Mouse (Mus musculus) cerebellum, postnatal 25 days (tissue): ENCODE measurements around the gene Ppp1r2.

Experiments
- DNase-seq, 2 experiments: peaks; one replicate each; pipeline ENCODE4 v3.0.0; 2021; ENCODE audit warnings: mixed read lengths in 2 of 2

Gene Ppp1r2

DNA sequence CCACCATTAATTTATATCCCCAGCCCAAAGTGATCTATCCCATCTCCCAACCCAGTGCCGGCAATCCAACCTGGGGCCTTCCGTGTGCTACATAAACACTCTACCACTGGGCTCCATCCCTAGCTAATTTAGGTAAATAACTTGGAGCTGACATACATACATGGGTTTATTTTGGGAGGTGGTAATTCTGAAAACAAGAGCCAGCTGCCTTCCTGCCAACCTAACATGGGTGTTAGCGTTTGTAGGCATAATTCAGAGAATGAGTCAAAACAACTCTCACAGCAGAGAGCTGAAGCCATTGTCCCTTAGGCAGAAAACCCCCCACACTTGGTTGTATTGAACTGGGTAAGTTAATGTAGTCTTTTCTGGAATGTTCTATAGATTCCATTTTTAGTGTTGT lies 12.6 kb upstream of the Ppp1r2 start:
- DNase-seq = no peak

DNA sequence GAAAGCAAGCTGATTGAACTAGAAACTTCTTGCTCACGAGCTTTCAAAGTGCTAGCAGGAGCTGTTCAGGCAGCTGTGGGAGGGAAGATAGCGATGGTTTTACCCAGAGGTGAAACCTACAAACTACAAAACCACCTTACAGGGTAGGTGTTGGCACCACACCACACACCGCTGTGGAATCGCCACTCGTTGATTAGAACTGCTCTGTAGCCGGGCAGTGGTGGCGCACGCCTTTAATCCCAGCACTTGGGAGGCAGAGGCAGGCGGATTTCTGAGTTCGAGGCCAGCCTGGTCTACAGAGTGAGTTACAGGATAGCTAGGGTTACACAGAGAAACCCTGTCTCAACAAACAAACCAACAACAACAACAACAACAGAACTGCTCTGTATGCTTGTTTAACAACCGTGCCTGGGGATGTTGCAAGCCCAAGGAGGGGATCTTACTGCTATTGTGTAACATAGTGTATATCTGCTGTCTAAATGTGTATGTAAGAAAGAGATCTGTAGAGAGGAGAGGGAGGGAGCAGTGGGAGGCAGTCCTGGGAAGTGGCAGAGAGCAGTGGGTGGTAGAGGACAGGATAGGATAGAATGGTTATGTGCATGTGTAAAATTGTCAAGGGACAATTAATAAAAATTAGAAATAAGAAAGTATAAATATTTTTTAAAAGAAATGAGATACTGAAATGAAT lies 11.9 kb upstream of the Ppp1r2 start:
- no peak for DNase-seq

DNA sequence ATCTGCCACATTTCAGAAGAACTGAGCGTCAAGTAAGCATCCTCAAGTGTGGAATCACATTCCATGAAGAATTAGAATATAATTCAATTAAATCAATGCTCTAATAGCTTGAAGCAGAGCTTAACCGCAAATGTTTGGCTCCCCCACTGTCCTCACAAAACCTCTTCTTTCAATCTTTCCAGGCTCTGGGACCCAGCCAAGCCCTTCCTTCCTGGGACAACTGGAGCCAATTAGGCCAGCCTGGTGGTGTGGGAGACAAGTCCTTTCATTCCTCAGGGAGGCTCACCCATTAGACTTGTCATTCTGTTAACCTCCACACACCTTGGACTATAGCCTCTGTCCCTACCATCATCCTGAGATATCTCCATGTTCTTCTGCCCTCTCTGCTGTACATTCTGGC lies 6.9 kb upstream of the Ppp1r2 start:
- peak in 1 of 2 experiments; percentile 49 for DNase-seq

DNA sequence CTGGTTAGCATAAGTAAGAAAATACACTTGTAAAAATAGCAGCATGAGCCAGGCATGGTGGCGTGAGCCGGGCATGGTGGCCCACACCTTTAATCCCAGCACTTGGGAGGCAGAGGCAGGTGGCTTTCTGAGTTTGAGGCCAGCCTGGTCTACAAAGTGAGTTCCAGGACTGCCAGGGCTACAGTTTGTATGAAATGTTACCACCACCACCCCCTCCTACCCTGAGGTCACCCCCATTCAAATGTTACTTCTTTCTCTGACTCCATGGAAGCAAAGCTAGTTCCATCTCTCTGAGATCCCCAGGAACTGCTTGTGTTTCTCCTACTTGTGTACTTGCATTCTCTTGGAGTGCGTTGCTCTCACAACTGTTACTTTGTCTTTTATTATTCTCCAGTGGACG lies 5.1 kb upstream of the Ppp1r2 start:
- no peak for DNase-seq

DNA sequence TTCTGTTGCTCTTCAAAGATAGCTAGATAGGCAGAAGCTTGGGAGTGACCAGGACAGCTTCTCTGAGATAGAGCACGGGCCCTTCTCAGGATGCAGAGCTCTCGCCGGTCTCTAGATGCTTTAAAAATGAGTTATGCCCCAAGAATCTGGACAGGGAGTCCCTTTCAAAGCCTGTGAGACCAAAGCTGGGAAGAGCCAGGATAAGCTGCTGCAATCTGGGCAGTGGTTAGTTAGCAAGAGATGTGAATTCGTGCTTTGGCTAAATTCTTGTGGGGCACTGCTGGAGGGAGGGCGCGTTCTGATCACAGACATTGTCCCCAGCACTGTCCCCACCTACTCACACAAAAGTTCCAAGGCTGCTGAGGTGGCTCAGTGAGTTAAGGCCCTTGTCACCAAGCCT lies 3.5 kb upstream of the Ppp1r2 start:
- DNase-seq = no peak

DNA sequence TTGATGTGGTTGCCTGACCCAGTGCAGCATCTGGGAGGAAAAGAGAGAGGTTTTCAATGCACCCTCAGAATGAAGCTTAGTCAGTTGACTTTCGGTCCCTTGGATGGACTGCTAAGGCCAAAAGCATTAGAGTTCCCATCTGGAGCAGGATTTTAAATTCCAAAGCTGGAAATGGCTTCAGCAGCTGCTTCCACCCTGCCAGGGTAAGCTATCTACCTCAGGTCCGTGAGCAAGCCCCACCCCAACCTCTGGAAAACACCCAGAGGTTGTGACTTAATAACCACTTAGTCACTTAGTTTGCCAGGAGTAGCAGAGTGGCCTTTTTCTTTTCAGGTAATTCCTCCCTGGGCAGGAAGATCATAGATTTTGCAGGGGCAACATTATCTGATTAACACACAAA lies 3.0 kb upstream of the Ppp1r2 start:
- DNase-seq = no peak

DNA sequence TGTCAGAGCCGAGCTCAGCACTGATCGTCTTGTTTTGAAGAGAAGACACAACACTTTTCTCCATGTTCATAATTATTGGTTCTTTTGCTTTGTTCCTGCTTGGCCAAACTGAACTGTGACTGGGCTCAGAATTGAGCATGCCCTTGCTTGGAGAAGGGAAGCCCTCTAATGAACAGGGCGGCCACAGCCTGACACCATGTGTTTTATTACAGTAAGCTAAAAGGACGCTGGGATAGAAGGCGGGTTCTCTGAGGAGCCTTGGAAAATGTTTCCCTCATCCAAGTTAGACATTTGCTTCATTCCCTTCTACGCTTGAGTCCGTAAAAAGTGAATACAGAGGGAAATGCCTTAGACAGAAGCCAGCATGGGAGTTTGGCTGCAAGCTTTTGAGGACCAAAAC lies 1.9 kb upstream of the Ppp1r2 start:
- no peak for DNase-seq

DNA sequence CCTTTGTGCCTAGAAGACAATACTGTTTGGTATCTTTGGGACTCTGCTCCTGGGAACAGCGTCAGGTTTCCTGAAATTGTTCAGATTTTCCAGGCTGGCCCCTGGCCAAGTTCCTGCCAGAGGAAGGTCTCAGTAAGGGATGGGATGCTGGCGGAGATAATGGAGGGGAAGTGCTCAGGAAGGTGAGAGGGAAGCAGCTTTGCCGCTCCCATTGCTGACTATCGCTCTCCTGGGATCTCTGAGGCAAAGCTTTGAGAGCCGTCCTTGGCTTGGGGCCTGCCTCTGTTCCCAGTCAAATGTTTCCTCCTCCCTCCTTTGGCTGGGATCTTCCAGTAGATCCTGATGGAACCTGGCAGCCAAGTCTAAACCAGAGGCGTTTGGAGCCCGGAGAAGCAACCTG lies 1.5 kb upstream of the Ppp1r2 start:
- DNase-seq = peak; percentile 66 to 67

DNA sequence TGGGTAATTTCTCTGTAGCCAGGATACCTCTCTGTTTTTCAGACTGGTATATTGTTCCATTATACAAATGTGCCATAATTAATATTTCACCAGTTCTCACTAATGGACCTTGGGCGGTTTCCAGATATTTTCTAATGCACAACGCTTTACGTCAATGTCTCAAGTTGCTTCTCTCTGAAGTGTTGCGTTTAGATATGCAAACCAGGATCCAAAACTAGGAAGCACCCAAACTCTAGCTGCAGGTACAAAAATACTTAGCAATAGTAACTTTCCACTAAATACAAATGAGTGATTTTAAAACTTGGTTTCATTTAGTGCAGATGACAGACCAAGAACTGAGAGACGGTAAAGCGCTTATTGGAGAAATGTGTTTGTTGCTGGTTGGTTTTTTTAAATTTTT lies 993 bp downstream of the Ppp1r2 start:
- no peak for DNase-seq

DNA sequence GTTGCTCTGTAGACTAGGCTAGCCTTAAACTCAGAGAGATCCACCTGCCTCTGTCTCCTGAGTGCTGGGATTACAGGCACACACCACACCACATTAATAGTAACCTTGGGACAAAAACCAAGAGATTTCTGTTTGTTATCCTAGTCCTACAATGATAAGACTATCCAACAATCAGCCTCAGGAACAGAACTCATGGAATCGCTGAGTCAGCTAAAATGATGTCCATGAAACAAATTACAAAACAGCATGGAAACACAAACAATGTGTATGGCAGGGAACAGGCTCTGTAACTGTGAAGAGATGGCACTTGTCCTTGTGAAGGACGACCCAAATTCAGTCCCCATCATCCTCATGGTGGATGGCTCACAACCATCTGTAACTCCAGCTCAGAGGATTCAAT lies 8.4 kb downstream of the Ppp1r2 start:
- no peak for DNase-seq

DNA sequence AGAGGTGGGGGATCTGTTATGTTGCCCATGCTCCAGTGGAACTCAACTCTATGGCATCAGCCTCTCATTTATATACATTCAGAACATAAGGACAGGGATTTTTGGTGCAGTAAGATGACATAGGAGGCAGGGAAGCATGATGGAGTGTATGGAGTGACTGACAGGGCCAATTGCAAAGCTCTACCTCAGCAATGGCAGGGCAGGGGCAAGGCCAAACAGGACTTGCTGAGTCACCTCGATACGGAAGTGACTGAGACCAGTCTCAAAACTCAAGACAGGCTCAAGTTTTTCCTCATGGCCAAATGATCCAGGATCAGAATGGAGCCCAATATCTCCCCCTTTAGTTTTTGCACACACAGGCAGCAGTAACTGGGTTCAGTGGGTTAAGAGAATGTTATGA lies 18.9 kb downstream of the Ppp1r2 start:
- no peak for DNase-seq

DNA sequence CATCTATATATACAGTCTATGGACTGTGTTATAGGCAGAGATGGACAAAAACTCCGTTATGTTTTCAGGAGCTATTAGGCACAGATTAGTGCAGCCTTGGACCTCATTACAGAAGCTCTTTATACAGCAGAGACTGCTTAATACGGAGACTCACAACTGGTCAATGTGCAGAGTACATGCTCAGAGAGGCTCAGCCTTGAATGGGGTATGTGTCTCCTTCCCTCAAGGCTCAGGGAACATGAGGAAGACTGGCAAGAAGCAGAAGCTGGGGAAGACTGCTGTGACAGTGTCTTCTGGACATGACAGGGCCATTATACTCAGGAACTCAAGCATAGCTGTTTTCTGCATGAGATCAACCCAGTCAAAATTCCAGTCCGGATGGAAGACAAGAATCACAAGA lies 19.4 kb downstream of the Ppp1r2 start:
- no peak for DNase-seq

DNA sequence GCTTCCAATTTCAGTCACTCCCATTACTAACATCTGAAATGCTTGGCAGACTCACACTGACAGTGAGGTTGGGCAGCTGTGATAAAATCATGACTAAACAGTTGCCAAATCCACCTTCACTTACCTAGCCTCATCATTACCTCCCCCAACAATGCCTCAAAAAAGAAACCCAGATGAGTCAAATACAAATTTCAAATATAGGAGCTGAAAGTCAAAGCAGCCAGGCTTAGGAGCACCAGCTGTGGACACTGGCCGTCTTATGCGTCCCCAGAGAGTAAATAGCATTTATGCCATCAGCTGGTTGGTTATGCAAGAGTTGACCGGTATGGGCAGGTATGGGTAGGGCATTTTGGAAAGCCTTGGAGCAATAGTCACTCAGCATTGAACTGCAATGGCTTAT lies 25.7 kb downstream of the Ppp1r2 start:
- no peak for DNase-seq

DNA sequence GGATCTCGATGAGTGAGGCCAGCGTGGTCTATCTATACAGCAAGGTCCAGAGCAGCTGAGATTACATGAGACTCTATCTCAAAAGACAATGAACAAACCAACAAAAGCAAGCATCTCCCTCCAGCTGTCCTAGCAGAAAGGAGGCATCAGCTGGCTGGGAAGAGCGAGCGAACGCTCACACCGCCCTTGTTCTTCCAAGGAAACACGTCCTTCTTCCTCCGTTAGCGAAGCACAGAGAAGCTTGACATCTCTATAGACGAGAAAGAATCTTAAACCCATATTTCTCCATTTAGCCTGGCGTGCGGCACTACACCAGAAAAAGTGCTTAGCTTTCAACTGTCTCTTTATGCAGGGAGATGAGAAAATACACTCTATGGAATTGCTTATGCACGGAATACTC lies 26.4 kb downstream of the Ppp1r2 start:
- DNase-seq = no peak

DNA sequence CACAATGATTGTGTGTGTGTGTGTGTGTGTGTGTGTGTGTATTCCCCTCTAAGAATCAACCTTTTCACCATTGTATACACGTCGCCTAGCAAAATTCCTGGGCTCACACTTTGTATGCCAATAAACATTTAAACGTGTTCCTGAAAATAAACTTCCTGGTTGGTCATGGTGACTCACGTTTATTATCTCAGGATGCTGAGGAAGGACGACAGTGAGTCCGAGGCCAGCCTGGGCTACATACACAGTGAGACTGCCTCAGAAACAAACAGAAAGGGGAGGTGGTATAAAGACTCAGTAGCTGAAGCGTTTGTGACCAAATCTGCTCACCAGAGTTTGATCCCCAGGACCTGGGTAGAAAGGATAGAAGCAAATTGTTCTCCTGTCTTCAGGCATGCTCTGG lies 27.6 kb downstream of the Ppp1r2 start:
- DNase-seq = no peak

DNA sequence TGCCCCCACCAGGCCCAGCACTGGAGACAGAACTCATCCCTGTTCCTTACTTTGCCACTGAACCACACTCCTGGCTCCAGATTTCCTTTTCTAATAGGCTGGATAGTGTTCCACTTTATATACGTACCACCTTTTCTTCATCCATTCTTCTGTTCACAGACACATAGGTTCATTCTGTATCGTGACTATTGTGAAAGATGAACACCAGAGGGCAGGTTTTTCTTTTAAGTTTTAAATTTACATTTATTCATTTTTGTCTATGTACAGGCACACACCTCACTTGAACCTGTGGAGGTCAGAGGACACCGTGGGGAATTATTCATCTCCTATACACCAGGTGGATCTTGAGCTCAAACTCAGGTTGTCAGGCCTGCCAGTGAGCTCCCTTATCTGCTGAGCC lies 31.0 kb downstream of the Ppp1r2 start:
- DNase-seq = no peak

DNA sequence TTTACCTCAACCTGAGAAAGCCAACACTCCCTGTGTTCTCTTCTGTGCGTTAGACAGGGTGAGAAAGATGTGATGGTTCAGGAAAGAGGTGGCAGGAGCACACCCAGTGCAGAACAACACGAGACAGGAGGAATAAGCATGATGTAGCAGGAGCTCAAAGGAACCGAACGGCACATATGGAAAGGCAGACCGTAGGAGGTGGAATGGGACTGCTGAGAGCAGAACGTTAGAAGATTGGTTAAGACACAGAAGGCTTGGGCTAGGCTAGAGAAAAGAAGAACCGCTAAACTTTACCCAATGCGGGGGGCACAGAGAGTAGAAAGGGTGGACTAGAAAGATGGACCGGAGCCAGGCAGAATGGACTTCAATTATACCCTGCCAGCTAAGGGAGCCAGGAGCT lies 33.6 kb downstream of the Ppp1r2 start:
- DNase-seq = no peak

DNA sequence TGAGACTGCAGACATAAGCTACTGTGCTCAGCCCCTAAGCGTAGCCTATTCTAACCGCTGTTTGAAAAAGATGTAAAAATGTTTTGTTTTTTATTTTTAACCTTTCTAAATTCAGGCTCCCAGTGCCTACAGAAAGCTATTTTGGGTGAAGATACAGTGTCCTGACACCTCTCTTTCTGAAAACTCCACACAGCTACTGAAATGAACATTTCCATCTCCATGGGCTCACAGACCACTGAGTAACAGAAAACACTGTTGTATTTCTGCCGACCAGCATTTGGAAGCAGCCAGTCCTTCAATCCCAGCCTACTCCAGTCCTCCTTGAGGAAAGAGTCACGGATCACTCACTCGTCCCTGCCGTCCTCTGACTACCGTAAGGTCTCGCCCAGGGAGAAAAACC lies 34.5 kb downstream of the Ppp1r2 start:
- no peak for DNase-seq

DNA sequence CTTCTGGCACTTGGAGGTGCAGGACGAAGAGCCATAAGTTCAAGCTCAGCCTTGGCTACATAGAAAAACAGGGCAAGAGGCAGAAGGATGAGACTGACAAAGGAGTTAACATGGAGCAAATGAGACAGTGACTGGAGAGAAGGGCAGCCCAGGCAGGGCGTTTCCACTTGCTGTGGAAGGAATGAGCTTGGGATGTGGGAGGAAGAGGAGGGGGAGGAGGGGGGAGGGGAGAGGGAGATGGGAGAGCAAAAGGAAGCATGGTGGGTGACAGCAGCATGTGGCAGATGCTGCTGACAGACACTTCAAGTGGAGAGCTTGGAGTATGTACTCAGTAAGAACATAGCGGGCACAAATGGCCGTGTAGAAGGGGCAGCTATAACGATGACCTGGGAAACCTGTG lies 36.8 kb downstream of the Ppp1r2 start:
- DNase-seq = no peak

DNA sequence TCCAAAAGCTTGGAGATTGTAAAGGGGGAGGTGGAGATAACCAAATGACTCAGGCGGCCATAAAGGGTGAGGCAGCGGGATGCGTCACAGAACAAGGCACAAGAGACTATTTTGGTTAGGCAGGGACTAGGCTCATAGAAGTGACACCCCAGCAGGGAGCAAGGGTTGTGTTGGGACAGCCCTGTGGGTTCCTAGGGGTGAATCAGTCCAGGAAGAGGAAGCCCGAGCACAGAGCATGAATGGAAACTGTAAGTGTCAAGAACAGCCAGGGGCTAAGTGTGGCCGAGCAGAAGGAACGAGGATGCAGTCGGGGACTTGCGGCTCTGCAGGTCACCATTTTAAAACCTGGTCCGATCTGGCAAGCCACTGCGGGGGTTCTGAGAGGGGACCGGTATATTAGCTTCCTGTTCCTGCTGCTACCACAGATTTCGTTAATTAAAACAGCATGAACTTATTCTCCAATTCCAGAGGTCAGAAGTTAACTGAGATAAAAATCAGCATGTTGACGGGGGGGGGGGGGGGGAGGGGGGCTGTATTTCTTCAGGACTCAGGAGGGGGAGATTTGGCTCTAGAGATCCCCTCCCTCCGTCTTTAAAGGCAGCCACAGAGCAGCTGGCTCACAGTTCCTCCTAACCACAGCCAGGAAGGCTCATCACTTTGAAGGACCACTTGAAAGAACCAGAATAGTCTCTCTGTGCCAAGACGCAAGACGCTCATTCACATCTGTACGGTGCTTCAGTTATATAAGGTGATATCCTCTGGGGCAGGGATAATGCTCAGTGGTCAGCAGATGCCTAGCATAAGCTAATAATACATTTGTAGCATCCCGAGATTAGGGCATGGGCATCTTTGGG lies 39.4 kb downstream of the Ppp1r2 start:
- DNase-seq = peak in 1 of 2 experiments; percentile 24

DNA sequence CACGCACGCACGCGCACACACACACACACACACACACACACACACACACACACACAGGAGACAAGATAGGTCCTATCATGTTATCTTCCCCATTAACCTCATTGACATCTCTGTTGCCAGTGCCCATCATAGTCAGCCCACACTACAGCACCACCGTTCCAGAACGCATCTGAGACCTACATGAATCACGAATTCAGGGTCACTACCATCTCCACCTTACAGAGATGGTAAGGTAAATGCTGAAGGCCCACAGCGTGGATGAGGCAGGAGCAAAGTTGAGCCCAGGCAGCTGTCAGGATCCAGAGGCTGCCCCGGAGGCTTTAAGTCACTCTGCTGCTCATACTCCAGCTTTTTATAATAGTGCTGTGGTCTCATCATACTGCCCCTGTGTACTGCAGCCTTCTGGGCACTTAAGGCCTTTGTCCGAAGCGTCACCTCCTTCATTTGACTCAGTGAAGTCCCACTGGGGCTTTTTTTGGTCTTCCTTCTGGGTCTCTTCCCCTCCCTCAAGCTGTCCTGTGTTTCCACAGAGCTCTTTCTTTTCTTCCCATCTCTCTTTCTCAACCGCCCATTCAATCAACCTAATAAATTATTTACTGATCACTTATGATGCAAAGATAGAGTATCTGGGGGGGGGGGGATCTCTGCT lies 40.1 kb downstream of the Ppp1r2 start:
- DNase-seq = no peak

DNA sequence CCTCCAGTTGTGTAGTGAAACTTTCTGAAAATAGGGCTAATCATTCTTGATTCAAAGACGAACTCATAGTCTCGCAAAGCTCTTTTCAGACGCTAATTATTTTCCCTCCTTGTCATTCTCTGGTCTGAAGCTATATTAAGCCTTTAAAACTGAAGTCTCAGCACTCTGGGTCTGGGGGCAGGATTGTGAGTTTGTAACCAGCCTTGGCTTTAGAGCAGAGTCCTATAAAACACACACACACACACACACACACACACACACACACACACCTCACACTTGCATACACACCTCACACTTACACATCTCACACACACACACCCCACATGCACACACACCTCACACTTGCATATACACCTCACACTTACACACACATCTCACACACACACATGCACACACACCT lies 40.7 kb downstream of the Ppp1r2 start:
- DNase-seq = no peak

DNA sequence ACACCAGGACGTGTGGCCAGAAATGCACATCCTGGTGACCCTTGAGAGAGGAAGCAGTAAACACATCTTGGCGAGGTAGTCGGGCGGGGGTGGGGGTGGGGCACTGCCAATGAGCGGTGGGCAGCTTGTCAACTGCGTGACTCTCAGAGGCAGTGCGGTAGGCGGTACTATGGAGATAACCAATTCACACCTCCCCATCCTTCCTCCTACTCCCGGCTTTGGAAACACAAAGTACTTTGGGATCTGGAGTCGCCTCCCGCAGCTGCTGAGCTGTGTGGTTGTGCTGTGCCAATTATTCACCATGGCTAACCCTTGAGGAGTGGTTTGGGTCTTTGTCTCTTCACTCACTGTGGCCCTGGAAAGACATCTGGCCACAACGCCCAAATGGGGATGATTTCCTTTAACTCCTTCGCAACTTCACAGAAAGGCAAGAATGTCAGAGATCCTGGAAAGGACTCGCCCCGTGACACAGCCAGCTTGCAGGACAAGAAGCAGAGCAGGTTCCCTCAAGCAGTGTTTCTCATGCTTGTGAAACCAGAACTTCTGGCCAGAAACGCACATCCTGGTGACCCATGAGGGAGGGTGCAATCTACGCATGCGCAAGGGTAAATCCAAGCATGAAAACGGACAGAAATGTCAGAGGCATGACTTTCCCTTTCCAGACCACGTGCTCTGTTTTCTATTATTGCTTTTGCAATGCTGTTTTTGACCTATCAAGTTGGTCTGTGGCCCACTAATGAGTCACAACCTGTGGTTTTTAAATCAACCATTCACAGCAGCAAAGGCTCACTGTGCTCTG lies 41.3 kb downstream of the Ppp1r2 start:
- peak in 1 of 2 experiments; percentile 20 for DNase-seq
